Mouse (Mus musculus) limb, embryonic 11.5 days (tissue): ENCODE data around the gene Rhoa. TPM values are rescaled to one million over a fixed set of nuclear protein-coding genes. Genes with fewer than 3 reads are reported as not detected.
A peak's percentile ranks its signal among the peaks of the same experiment; 100 is the strongest.
"Not testable (repeated sequence)": the region's sequence is repeated elsewhere in the genome, so short reads cannot be mapped to it uniquely, and the experiment has no call there.

ENCODE experiments used
- ATAC-seq: fragments of 200-750 bp; cut with Nextera tagmentation; 2 replicates; pipeline ENCODE4 v1.8.0; 2017; ENCODE audit warnings: low read depth; ENCODE audit not compliant: insufficient number of reproducible peaks, low FRiP score, low TSS enrichment
- DNase-seq: peaks from one replicate; pipeline ENCODE4 v3.0.0-alpha.2; 2015; ENCODE audit warnings: low spot score
- H3K27ac ChIP-seq: fragments of 300-500 bp; sonication (generic); replicated peaks from 2 replicates; pipeline ENCODE4 v1.5.1; 2014; ENCODE audit warnings: low read depth, mild to moderate bottlenecking, low read length
- H3K27me3 ChIP-seq: fragments of 300-500 bp; sonication (generic); 2 replicates; pipeline ENCODE4 v1.6.1; 2014; ENCODE audit warnings: mild to moderate bottlenecking, low read length, mixed read lengths; ENCODE audit not compliant: control insufficient read depth, insufficient read depth
- H3K36me3 ChIP-seq: fragments of 300-500 bp; sonication (generic); 2 replicates; pipeline ENCODE4 v1.6.1; 2014; ENCODE audit warnings: mild to moderate bottlenecking, low read length, moderate library complexity, mixed read lengths; ENCODE audit not compliant: control insufficient read depth, insufficient read depth
- H3K4me1 ChIP-seq: fragments of 300-500 bp; sonication (generic); 2 replicates; pipeline ENCODE4 v1.6.1; 2014; ENCODE audit warnings: low read length, mixed read lengths; ENCODE audit not compliant: control insufficient read depth, insufficient read depth
- H3K4me2 ChIP-seq: fragments of 300-500 bp; sonication (generic); 2 replicates; pipeline ENCODE4 v1.6.1; 2014; ENCODE audit warnings: low read depth, mild to moderate bottlenecking, moderate library complexity; ENCODE audit not compliant: severe bottlenecking
- H3K4me3 ChIP-seq: fragments of 300-500 bp; sonication (generic); 2 replicates; pipeline ENCODE4 v1.5.1; 2014; ENCODE audit warnings: low read depth, low read length
- H3K9ac ChIP-seq: fragments of 300-500 bp; sonication (generic); 2 replicates; pipeline ENCODE4 v1.6.1; 2014; ENCODE audit warnings: mild to moderate bottlenecking, low read length
- H3K9me3 ChIP-seq: fragments of 300-500 bp; sonication (generic); 2 replicates; pipeline ENCODE4 v1.6.1; 2016; ENCODE audit warnings: low read length; ENCODE audit not compliant: control insufficient read depth
- WGBS: fragments of 180-500 bp; shearing (Covaris S2); extraction: QIAGEN DNeasy Blood & Tissue Kit; methylation state at CpG from one replicate; pipeline ENCODE4 v1.1.7; 2014; 5-methylcytosine and 5-hydroxymethylcytosine counted together
- polyA plus RNA-seq: library from polyadenylated mRNA; unstranded; fragments of >200 nt; fragmentation: Nextera tagmentation; extraction: Ambion mirVana; gene quantifications from 2 replicates; pipeline ENCODE4 v1.2.1, GENCODE M21; 2014

Gene Rhoa
- polyA plus RNA-seq, 1 experiment from 2014 or later, result 319 TPM

DNA sequence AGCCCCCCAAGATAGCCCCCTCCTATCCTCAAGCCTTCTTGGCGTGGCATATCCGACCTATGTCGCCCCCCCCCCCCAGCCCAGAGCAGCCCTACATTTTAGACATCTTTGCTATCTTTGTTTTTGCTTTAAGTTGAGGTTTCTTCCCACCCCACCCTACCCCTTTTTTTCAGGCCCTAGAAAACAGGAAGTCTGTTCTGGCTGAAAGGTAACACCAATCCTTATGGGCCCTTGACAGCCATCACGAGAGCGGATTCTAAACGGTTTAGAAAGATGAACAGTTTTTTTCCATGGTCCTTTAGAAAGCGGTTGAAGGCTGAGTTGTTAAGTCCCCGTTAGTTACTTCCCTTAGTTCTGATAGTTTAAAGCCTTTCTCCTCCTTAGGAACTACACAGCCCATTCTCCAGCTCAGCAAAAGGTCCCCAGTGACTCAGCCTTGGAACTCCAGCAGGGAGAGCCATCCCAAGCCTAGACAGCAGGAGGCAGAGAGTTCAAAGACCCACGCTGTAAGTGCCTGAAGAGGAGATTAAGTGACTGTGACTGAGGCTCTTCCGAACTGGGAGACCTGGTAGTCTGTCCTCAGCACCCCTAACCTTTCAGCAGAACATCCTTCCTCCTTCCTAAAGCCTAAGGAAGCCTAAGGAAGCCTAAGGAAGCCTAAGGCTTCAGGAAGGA lies 39.5 kb upstream of the Rhoa start:
- H3K36me3 ChIP-seq, result no peaks in the 10 kb centered on the region
- no peak for ATAC-seq
- H3K4me3 ChIP-seq, result no peak overlapping the region
- no peak overlapping the region for H3K9ac ChIP-seq
- H3K27ac ChIP-seq, result no peak overlapping the region
- peaks cover 10% of the 10 kb centered on the region for H3K4me1 ChIP-seq
- 65% methylated on average over 10 of the region's 10 CpGs for WGBS
- no peaks in the 10 kb centered on the region for H3K9me3 ChIP-seq
- no peak for DNase-seq
- H3K27me3 ChIP-seq, result no peaks in the 10 kb centered on the region
- no peak overlapping the region for H3K4me2 ChIP-seq

DNA sequence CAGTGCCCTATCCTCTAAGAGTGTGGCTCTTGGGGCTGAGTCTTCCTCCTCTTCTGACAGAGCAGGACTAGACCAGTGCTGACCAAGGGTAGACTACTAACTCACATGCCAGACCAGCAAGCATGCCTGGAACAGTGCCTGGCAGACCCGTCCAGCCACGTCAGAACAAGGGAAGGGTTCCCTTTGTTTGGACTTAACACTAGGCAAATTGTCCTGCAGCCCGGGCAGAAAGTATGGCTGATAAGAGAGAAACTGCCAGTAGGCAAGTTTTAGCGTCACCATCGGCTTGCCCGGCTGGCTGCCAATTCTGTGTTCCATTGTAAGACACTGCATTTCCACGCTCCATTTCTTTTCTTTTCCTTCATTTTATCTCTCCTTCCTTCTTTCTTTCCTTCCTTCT lies 38.2 kb upstream of the Rhoa start:
- Histone ChIP-seq H3K9ac (no peak overlapping the region), H3K4me3 (no peak overlapping the region), H3K4me2 (no peak overlapping the region), H3K4me1 (peaks cover 5% of the 10 kb centered on the region; the same call in 1 of the 2 replicates), H3K9me3 (no peaks in the 10 kb centered on the region), H3K27me3 (no peaks in the 10 kb centered on the region), H3K36me3 (no peaks in the 10 kb centered on the region), H3K27ac (no peak overlapping the region)
- DNase-seq, result no peak
- WGBS, result 88% methylated on average over 7 of the region's 7 CpGs
- no peak for ATAC-seq

- H3K4me1 ChIP-seq, H3K27ac ChIP-seq, H3K36me3 ChIP-seq, H3K4me2 ChIP-seq, DNase-seq, H3K9me3 ChIP-seq, H3K9ac ChIP-seq, H3K4me3 ChIP-seq, ATAC-seq, H3K27me3 ChIP-seq: not testable (repeated sequence)
- WGBS, result 76% methylated on average over 6 of the region's 7 CpGs
Measured at GRCm38 (mm10) chr9:108268701-108269100, 37.2 kb upstream of the Rhoa start.

DNA sequence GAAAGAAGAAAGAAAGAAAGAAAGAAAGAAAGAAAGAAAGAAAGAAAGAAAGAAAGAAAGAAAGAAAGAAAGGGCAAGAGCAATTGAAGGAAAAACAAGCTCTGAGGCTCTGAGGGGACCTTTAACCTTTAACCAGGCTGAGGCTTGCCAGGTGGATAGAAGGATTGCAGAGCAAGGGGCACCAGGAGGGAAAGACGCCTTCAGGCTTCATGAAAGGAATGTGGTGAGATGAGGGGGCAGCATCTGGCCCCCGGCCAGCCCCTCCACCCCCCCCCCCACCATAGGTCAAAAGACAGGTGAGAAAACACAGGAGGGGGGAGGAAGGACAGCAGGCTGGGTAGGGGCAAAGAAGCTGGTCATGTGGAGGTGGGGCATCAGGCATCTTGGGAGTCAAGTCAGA lies 34.0 kb upstream of the Rhoa start:
- no peak for DNase-seq
- no peak for ATAC-seq
- no peaks in the 10 kb centered on the region for H3K27me3 ChIP-seq
- no peaks in the 10 kb centered on the region for H3K36me3 ChIP-seq
- H3K4me2 ChIP-seq, result no peak overlapping the region
- 24% methylated on average over 2 of the region's 2 CpGs for WGBS
- no peak overlapping the region for H3K27ac ChIP-seq
- H3K4me3 ChIP-seq, result no peak overlapping the region
- H3K9ac ChIP-seq, result no peak overlapping the region
- H3K4me1 ChIP-seq, result no peaks in the 10 kb centered on the region
- H3K9me3 ChIP-seq, result no peaks in the 10 kb centered on the region

GRCm38 (mm10) chr9:108272691-108273090 lies 33.2 kb upstream of the Rhoa start:
- H3K27me3 ChIP-seq, result no peaks in the 10 kb centered on the region
- no peaks in the 10 kb centered on the region for H3K4me1 ChIP-seq
- H3K9ac ChIP-seq, result 0 out of 2 replicates have a peak overlapping the region, but pooled peaks have one; percentile 22
- no peaks in the 10 kb centered on the region for H3K36me3 ChIP-seq
- H3K27ac ChIP-seq, result no peak overlapping the region
- H3K9me3 ChIP-seq, result no peaks in the 10 kb centered on the region
- DNase-seq (no peak), ATAC-seq (no peak)
- H3K4me2 ChIP-seq, result no peak overlapping the region
- no peak overlapping the region for H3K4me3 ChIP-seq
- 71% methylated on average over 5 of the region's 5 CpGs for WGBS

- WGBS, result 66% methylated on average over 4 of the region's 4 CpGs
- ATAC-seq (no peak), DNase-seq (no peak)
- H3K4me1 ChIP-seq, result no peaks in the 10 kb centered on the region
- no peaks in the 10 kb centered on the region for H3K36me3 ChIP-seq
- H3K4me3 ChIP-seq, result no peak overlapping the region
- no peaks in the 10 kb centered on the region for H3K27me3 ChIP-seq
- H3K27ac ChIP-seq, result no peak overlapping the region
- H3K4me2 ChIP-seq, result no peak overlapping the region
- H3K9me3 ChIP-seq, result no peaks in the 10 kb centered on the region
- no peak overlapping the region for H3K9ac ChIP-seq
Measured at GRCm38 (mm10) chr9:108273485-108273884, 32.4 kb upstream of the Rhoa start.

DNA sequence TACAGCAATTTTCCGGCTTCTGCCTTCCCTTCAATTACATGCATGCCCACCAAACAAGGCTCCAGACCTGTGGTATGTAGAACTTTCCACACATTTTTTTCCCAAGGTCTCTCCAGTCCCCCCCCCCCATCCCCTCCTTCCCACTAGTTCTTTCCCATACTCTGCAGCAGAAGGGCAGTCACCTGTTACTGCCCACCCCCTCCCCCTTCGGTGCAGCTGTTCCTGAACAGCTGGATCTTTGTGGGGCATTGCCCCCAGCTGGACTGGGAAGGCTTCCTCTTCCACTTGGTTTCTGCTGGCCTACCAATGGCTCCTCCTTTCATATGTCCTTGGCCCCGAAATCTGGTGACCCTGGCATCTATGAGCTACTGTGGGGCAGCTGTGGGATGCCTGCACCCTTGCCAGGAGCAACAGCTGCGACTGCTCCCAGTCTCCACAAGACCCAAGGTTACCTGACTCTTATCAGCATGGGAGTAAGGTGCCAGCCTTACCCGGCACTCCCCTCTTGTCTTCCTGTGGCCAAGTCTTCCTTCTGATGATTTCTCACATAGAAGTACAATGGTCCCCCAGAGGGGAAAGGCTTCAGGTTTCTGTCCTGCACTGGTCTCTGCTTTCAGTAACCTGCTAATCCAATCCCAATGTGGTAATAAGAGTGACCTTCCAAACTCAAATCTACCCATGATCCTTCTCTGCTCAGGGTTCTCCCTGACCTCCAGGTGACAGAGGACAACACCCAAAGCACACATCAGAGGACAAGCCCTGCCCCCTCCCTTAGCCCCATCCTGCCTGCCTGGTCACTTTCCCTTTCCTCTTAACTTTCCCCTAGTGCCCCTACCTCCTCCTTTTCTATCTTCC lies 31.2 kb upstream of the Rhoa start:
- H3K27me3 ChIP-seq, result no peaks in the 10 kb centered on the region
- 76% methylated on average over 5 of the region's 5 CpGs for WGBS
- no peaks in the 10 kb centered on the region for H3K9me3 ChIP-seq
- H3K36me3 ChIP-seq, result no peaks in the 10 kb centered on the region
- no peak overlapping the region for H3K9ac ChIP-seq
- no peak overlapping the region for H3K4me3 ChIP-seq
- H3K4me2 ChIP-seq, result no peak overlapping the region
- DNase-seq (no peak), ATAC-seq (no peak)
- no peak overlapping the region for H3K27ac ChIP-seq
- H3K4me1 ChIP-seq, result no peaks in the 10 kb centered on the region

GRCm38 (mm10) chr9:108275331-108275659 lies 30.6 kb upstream of the Rhoa start:
- Histone ChIP-seq H3K36me3 (no peaks in the 10 kb centered on the region), H3K27me3 (no peaks in the 10 kb centered on the region), H3K9me3 (no peaks in the 10 kb centered on the region), H3K4me1 (no peaks in the 10 kb centered on the region), H3K9ac (no peak overlapping the region), H3K4me2 (no peak overlapping the region), H3K27ac (no peak overlapping the region), H3K4me3 (no peak overlapping the region)
- DNase-seq (no peak), ATAC-seq (no peak)
- WGBS, result 57% methylated on average over 6 of the region's 6 CpGs
